Mouse (Mus musculus): Measurements from ENCODE around the gene Snapc4. TPM values are rescaled to one million over a fixed set of nuclear protein-coding genes. Genes with fewer than 3 reads are reported as not detected.

Snapc4 gene
- total RNA-seq, 2 experiments from 2014 or later: 5.8 to 5.9 TPM

GRCm38 (mm10) chr2:26341510-26341981 lies 38.9 kb downstream of the Snapc4 start:
- peak; percentile 67 to 78 for DNase-seq

- DNase-seq: peak; percentile 89 to 90
Observed at GRCm38 (mm10) chr2:26339204-26339551, 41.3 kb downstream of the Snapc4 start.

DNA sequence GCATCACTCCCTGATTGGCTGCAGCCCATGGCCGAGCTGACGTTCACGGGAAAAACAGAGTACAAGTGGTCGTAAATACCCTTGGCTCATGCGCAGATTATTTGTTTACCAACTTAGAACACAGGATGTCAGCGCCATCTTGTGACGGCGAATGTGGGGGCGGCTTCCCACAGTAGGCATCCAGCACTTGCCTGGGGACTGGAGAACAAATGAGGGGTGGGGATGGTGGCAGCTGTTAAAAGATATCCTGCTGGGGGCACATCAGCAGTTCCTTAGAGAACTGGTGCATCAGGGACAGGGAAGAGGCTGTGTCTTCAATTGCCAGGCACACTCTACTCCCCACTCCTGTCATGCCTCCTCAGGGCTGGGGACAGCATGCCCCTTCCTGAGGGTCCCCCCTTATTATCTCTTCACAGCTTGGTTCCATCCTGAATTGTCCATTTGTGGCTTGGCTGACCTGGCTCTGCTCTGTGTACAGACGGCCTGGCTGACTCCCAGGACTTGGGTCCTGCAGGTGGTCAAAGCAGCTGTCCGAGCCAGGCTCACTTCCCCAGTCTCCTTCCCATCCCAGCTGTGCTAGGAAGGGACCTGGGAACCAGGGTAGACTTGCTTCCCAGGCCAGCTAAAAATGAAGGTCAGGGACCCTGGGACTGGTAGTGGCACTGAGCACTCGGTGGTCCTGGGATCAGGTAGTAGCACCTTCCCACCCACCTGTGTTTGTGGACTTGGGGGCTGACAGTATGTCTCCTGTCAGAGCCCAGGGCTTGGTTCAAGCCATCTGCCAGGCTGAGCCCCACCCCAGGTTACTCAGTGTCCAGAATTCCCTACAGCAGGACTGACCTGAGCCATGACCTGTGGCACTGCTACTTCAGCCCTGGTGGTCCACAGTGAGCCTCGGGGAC lies 41.9 kb downstream of the Snapc4 start:
- no peak for DNase-seq

GRCm38 (mm10) chr2:26330702-26331101 lies 49.8 kb downstream of the Snapc4 start:
- DNase-seq: no peak

- DNase-seq: peak in 1 of 2 experiments; percentile 31
Observed at GRCm38 (mm10) chr2:26330056-26330468, 50.4 kb downstream of the Snapc4 start.

- DNase-seq: peak; percentile 84 to 90
Observed at GRCm38 (mm10) chr2:26329402-26329801, 51.1 kb downstream of the Snapc4 start.

DNA sequence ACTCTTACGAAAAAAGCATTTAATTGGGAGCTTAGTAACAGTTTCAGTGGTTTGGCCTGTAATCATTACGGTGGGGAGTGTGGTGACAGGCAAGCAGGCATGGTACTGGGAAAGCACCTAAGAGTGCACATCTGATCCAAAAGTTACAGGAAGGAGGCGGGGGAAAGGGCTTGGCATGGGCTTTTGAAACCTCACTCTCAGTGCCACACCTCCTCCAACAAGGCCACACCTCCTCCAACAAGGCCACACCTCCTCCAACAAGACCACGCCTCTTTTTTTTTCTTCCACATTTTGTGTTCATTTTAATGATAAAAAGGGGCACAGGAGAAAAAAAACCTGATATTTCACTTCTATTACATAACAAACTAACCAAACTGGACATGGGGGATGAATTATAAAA lies 52.6 kb downstream of the Snapc4 start:
- no peak for DNase-seq

GRCm38 (mm10) chr2:26325386-26326181 lies 54.9 kb downstream of the Snapc4 start:
- DNase-seq: peak; percentile 77 to 80

DNA sequence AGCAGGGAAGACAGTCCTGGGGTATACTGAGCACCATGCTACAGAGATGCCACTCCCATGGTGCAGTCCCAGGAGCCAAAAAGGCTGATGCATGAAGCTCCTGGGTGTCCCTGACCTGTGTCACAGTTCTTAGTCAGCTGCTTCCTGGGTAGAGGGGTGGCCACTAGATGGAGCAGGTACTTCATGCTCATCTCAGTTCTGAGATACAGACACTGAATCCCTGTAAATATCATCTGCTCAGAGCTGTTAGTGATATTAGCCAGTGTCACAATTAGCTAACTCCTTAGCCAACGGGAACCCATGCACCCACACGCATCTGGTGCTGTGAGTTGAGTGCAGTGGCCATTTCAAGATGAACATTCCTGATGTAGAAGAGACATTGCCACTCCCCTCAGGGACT lies 55.5 kb downstream of the Snapc4 start:
- peak; percentile 64 to 68 for DNase-seq

DNA sequence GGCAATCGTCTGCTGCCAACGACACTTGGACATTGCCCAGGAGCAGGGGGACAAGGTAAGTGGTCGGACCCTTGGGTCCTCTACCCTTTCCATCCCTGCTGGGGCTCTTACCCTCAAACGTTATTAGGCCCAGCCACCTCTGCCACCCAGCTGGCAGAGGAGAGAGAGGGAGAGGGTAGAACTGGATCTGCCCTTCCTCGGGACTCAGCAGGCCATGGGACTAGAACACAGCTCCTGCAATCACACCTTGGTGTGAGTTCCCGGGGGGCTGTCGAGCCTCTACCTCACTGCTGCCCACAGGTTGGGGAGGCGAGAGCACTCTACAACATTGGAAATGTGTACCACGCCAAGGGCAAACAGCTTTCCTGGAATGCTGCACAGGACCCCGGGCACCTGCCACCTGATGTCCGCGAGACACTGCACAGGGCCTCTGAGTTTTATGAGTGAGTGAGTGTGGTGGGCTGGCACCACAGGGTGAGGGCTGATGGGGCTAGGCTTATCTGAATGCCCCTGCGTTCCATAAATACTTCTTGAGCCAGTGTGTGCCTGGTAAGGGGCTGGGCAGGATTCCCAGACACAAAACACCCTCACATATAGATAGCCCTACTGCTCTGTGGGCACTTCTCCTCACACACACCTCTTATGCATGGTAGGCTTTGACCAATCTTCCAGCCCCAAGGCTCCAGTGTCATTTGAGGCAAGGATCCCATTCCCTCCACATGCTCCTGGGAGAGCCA lies 56.7 kb downstream of the Snapc4 start:
- DNase-seq: no peak

DNA sequence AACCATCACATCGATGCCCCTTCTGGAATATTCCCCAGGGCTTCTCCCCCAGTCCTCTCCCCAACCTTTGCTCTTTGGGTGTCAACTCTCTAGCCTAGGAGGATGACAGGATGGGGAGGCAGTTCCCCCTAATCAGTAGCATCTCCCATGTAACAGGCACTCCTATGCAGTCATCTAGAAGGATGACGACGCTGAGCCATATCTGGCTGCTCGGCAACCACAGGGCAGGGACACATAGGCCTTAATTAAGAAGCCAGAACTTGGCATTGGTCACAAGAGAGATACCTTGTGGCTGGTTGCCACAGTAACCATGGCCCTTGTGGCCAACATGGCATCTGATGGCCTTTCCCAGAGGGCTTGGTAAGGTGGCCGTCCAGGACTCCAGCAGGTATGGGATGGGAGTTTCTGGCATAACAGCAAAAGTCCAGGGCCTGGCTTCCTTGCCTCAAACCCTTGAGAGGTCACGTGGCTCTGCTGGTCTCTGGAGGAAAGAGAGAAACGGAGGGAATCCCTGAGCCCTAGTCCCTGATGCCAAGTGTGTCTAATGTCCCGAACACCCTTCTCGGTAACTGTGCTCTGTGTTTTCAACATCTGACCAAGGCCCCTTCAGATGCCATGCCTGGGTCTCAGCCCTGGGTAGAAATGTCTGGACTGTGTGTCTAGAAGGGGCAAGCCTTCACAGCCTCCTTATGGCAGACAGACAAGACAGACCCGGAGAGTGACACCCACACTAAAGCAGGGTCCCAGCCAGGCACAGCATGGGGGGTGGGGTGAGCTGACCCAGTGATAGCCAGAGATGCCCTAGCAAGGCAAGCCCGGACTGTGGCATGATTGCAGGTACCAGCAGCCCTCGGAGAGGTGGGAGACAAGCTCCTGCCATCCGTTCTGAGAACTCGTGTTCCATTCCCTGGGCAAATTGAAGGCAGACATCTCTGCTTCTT lies 59.9 kb downstream of the Snapc4 start:
- no peak for DNase-seq

DNA sequence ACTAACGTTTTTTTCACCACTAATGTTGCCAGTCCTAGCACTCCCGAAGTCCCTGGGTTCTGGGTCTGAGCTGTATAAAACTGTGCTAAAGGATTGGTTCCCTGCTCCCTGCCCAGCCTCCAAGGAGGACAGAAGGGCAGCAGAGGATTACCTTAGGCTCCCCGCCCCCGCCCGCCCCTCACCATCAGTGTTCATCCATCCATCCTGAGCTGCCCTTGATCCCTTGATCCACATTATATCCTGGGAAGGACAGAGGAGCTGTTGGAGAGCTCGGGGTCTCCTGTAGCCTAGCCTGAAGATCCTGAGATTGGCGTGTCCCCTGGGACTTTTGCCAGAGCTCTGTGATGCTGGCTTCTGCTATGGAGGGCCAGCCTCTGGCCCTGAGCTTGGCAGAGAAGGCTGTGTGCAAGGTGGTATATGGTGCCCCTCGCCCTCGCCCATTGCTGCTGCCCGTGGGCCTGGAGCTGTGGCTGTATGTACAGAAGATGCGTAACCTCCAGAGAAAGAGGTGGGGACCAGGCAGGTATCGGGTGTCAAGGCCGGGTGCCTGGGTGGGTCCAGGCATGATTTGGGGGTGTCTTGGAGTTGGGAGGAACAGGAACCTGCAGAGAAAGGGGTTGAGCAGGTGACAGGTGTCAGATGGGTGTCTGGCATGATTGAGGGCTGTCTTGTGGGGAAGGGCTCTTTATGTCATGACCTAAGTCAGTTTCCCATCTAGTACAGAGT lies 60.8 kb downstream of the Snapc4 start:
- no peak for DNase-seq

DNA sequence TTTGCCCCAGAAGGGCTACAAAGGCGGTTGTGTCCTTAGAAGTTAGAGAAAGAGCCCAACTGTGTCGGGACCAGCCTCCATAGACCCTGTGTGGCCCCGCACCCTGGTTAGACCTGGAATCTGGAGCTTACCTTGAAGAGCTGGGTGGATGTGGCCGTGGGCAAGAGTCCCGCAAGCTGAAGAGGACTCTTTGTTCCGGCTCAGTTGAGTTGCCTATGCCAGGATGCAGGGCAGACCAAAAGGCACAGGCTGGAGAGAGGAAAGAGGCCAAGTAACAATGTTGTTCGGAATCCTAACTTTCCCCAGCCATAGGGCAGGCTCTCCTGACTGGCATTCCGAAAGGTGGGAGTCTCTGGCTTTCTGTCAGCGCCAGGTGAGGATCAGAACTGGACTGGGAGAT lies 61.3 kb downstream of the Snapc4 start:
- DNase-seq: no peak

- DNase-seq: no peak
Observed at GRCm38 (mm10) chr2:26317991-26318672, 62.3 kb downstream of the Snapc4 start.

- DNase-seq: no peak
Observed at GRCm38 (mm10) chr2:26317371-26317770, 63.1 kb downstream of the Snapc4 start.

GRCm38 (mm10) chr2:26316576-26317246 lies 63.7 kb downstream of the Snapc4 start:
- DNase-seq: peak; percentile 33 to 41

DNA sequence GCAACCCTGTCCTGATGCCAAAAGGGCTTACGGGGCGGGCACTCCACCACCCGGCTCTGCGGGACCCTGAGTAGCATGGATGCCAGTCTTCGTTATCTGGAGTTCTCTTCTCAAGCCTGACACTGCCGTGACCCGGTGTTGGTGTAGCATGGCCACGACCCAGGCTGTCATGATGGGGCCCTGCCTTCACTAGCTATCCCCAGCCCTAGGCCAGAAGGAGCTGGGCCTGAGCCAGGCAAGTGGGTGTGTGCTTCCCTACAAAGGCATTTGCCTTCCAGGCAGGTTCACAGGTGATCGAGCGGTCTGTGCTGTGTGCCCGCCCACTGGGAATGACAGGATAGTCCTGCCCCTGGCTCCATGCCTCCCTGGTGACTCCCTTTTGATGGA lies 64.5 kb downstream of the Snapc4 start:
- DNase-seq: peak; percentile 59 to 72

DNA sequence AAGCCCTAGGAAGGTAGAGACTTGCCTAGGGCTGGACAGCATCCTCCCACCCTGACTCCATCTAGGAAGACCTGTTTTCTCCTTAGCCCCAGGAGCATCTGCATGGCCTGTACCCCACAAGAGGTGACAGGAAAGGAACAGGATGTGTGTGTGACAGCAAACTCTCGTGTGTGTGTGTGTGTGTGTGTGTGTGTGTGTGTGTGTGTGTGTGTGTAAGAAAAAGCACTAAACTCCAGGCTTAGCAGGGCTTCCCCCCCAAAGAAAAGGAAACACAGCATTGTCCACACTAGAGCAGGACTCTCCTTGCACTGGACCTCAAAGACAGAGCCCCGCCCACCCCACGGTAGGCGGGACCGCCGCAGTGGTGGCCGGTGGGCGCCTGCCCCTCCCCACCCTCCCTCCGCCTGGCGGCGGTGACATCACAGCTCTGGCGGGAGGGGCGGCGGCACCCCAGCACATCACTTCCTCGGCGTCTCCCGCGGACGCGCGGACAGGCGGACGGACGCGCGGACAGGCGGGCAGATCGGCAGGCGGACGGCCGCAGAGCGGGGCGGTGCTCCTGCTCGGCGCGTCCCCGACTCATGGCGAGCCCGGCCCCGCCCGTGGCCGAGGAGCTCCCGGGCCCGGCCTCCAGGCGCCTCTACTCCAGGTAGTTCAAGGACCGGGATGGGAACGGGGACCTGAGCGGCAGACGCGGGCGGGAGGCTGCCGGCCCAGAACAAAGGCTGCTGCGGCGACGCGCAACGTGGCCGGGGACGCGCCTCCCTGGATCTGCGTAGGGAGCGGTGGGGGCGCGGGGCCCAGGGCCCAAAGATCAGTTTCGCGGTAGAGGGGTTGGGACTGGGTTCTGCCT lies 65.2 kb downstream of the Snapc4 start, which contains the start of gene Gpsm1:
Gene Gpsm1, plus strand, starts transcription at position 444 of the 853 bp plus-strand sequence.
- DNase-seq: peak; percentile 88 to 92

Measured in heart, adult 18-20 months (tissue).